Mouse (Mus musculus) left cerebral cortex, adult 11 months (tissue): Measurements from ENCODE around the gene Nmt2.

ENCODE experiments used
- DNase-seq: peaks from one replicate; pipeline ENCODE4 v3.0.0; 2022; ENCODE audit warnings: low spot score

Gene Nmt2

GRCm38 (mm10) chr2:3327351-3327750 lies 43.3 kb downstream of the Nmt2 start:
- no peak for DNase-seq

- no peak for DNase-seq
Observed at GRCm38 (mm10) chr2:3331071-3331703, 47.2 kb downstream of the Nmt2 start.

- no peak for DNase-seq
Observed at GRCm38 (mm10) chr2:3332056-3332455, 48.0 kb downstream of the Nmt2 start.

GRCm38 (mm10) chr2:3332484-3333242 lies 48.7 kb downstream of the Nmt2 start, which contains the start of gene Rpp38:
TSS of gene Rpp38 (minus strand) at chr2:3332643.
- DNase-seq = peak; percentile 99

GRCm38 (mm10) chr2:3333761-3334160 lies 49.7 kb downstream of the Nmt2 start:
- no peak for DNase-seq

GRCm38 (mm10) chr2:3335611-3336301 lies 51.7 kb downstream of the Nmt2 start, which contains the start of gene Acbd7:
TSS of gene Acbd7 (plus strand) at chr2:3336168.
- no peak for DNase-seq

- DNase-seq = no peak
Observed at GRCm38 (mm10) chr2:3348422-3348821, 64.4 kb downstream of the Nmt2 start.

- DNase-seq = no peak
Observed at GRCm38 (mm10) chr2:3348919-3349318, 64.9 kb downstream of the Nmt2 start.

GRCm38 (mm10) chr2:3353160-3353559 lies 69.1 kb downstream of the Nmt2 start:
- DNase-seq = no peak

GRCm38 (mm10) chr2:3355793-3356192 lies 71.8 kb downstream of the Nmt2 start:
- no peak for DNase-seq

GRCm38 (mm10) chr2:3356311-3356710 lies 72.3 kb downstream of the Nmt2 start:
- DNase-seq = no peak

GRCm38 (mm10) chr2:3357887-3358286 lies 73.9 kb downstream of the Nmt2 start:
- no peak for DNase-seq

GRCm38 (mm10) chr2:3361067-3361466 lies 77.1 kb downstream of the Nmt2 start:
- no peak for DNase-seq

GRCm38 (mm10) chr2:3365127-3365526 lies 81.1 kb downstream of the Nmt2 start:
- no peak for DNase-seq
